Mouse (Mus musculus): ENCODE data around the gene Evx1. TPM values are rescaled to one million over a fixed set of nuclear protein-coding genes. Genes with fewer than 3 reads are reported as not detected.

The Evx1 gene
- total and polyA plus RNA-seq, 2 experiments from 2014 or later: not detected

DNA sequence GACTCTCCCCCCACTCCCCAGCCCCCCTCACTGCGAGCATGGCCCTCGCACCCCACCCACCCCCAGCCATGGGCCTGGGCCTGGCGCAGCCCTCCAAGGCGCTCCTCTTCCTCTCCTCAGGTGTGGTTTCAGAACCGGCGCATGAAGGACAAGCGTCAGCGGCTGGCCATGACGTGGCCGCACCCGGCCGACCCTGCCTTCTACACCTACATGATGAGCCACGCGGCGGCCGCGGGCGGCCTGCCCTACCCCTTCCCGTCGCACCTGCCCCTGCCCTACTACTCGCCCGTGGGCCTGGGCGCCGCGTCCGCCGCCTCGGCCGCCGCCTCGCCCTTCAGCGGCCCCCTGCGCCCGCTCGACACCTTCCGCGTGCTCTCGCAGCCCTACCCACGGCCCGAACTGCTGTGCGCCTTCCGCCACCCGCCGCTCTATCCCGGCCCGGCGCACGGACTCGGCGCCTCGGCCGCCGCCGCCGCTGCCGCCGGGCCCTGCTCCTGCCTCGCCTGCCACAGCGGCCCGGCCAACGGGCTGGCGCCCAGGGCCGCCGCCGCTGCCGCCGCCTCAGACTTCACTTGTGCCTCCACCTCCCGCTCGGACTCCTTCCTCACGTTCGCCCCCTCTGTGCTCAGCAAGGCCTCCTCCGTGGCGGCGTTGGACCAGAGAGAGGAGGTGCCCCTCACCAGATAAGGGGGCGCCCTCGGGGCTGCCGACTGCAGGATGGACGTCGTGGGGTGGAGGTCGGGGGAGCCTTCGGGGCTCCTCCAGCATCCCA, 3.3 kb downstream of the Evx1 start:
- DNase-seq: no peak
- H3K27me3 ChIP-seq (ENCODE audit: insufficient read depth, low read length): peaks cover 85% of the 10 kb centered on the region
- H3K9ac ChIP-seq: no peak overlapping the region
- H3K4me1 ChIP-seq (ENCODE audit: insufficient read depth): no peaks in the 10 kb centered on the region
- H3K4me3 ChIP-seq (ENCODE audit: low read depth, low read length): no peak overlapping the region
- no peak overlapping the region for H3K4me2 ChIP-seq (ENCODE audit: low read depth)
- no peak overlapping the region for H3K27ac ChIP-seq (ENCODE audit: low read depth, low read length)
- no peaks in the 10 kb centered on the region for H3K36me3 ChIP-seq (ENCODE audit: insufficient read depth)
- TF ChIP-seq CTCF (IDR thresholded peaks at IDR 0.05; ENCODE audit: low read depth): no peak
- H3K9me3 ChIP-seq (ENCODE audit: low read length): no peaks in the 10 kb centered on the region
- WGBS: 2% methylated on average over 74 of the region's 81 CpGs
- ATAC-seq: no peak

GRCm38 (mm10) chr6:52317461-52318180, 4.3 kb downstream of the Evx1 start:
- WGBS: 3% methylated on average over 14 of the region's 14 CpGs
- DNase-seq: no peak

DNA sequence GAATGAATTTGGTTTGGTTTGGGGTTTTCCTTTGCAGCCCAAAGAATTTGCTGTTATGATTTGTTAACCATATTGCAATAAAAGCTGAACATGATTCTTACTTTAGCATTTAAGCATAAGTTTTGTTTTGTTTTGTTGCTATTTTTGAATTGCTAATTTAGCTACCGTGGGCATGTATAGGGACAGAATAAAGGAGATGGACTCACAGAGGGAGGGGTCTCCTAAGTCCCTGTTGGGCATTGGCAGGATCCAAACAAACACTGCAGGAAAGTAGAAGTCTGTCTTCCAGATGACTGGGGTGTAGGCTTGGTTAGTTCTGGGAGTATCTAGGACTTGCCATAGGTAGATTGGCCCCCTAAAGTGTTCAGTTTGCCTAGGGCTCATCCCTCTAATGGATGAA, 5.0 kb downstream of the Evx1 start:
- ATAC-seq (no peak), DNase-seq (no peak)
- no peaks in the 10 kb centered on the region for H3K36me3 ChIP-seq (ENCODE audit: insufficient read depth)
- no peak overlapping the region for H3K4me2 ChIP-seq (ENCODE audit: low read depth)
- no peak for TF ChIP-seq CTCF (IDR thresholded peaks at IDR 0.05; ENCODE audit: low read depth)
- WGBS: 4% methylated on average over 1 of the region's 1 CpGs
- H3K27ac ChIP-seq (ENCODE audit: low read depth, low read length): no peak overlapping the region
- no peak overlapping the region for H3K4me3 ChIP-seq (ENCODE audit: low read depth, low read length)
- H3K4me1 ChIP-seq (ENCODE audit: insufficient read depth): no peaks in the 10 kb centered on the region
- peaks cover 90% of the 10 kb centered on the region for H3K27me3 ChIP-seq (ENCODE audit: insufficient read depth, low read length)
- H3K9me3 ChIP-seq (ENCODE audit: low read length): no peaks in the 10 kb centered on the region
- no peak overlapping the region for H3K9ac ChIP-seq

More at GRCm38 (mm10) chr6:52317461-52318180, 4.3 kb downstream of the Evx1 start:
- TF ChIP-seq CTCF (IDR thresholded peaks at IDR 0.05; ENCODE audit: low read depth): no peak
- Histone ChIP-seq H3K27ac (ENCODE audit: low read depth, low read length) (no peak overlapping the region), H3K36me3 (ENCODE audit: insufficient read depth) (no peaks in the 10 kb centered on the region), H3K4me1 (ENCODE audit: insufficient read depth) (no peaks in the 10 kb centered on the region), H3K9me3 (ENCODE audit: low read length) (no peaks in the 10 kb centered on the region), H3K9ac (no peak overlapping the region), H3K4me3 (ENCODE audit: low read depth, low read length) (no peak overlapping the region), H3K4me2 (ENCODE audit: low read depth) (no peak overlapping the region), H3K27me3 (ENCODE audit: insufficient read depth, low read length) (peaks cover 85% of the 10 kb centered on the region)
- ATAC-seq: no peak

DNA sequence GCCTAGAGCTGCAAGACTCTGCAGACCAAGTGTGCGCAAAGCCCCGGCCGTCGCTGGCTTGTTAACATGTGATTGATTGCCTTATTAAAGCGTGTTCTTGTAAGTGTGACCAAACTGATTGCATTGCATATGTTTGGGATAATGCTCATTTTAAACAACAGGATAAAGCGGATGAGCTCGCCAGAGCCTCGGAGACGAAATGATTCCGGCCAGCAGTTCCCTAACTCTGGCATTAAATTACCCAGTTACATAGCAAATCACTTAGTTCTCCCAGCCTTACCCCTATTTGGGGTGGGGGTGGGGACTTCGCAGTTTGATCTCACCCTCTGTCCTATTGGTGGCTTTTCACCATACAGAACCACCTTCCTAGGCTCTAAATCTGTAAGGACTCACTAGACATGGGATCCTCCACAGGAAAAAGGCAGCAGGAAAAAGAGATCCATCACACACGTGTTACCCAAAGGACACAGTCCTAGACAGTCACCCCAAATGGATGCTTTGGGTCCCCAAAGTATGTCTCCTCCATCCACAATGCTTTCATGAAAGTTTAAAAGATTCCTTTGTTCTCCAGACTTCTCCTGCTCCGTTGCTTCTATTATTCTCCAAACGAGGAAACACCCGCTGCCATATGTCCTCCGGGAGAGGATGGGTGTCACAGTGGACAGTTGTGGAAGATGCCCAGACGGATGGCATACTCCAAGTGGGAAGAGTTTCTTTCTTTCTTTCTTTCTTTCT, 6.8 kb downstream of the Evx1 start:
- DNase-seq (no peak), ATAC-seq (no peak)
- WGBS: 2% methylated on average over 17 of the region's 17 CpGs
- Histone ChIP-seq H3K4me1 (ENCODE audit: insufficient read depth) (no peaks in the 10 kb centered on the region), H3K36me3 (ENCODE audit: insufficient read depth) (no peaks in the 10 kb centered on the region), H3K4me3 (ENCODE audit: low read depth, low read length) (no peak overlapping the region), H3K27me3 (ENCODE audit: insufficient read depth, low read length) (peaks cover 88% of the 10 kb centered on the region), H3K4me2 (ENCODE audit: low read depth) (no peak overlapping the region), H3K27ac (ENCODE audit: low read depth, low read length) (no peak overlapping the region), H3K9ac (no peak overlapping the region), H3K9me3 (ENCODE audit: low read length) (no peaks in the 10 kb centered on the region)
- TF ChIP-seq CTCF (IDR thresholded peaks at IDR 0.05; ENCODE audit: low read depth): no peak

GRCm38 (mm10) chr6:52320966-52321825, 7.9 kb downstream of the Evx1 start:
- no peaks in the 10 kb centered on the region for H3K9me3 ChIP-seq (ENCODE audit: low read length)
- peaks cover 81% of the 10 kb centered on the region for H3K27me3 ChIP-seq (ENCODE audit: insufficient read depth, low read length)
- no peak overlapping the region for H3K27ac ChIP-seq (ENCODE audit: low read depth, low read length)
- H3K4me3 ChIP-seq (ENCODE audit: low read depth, low read length): no peak overlapping the region
- no peaks in the 10 kb centered on the region for H3K36me3 ChIP-seq (ENCODE audit: insufficient read depth)
- ATAC-seq (no peak), DNase-seq (peak; percentile 90)
- no peak for TF ChIP-seq CTCF (IDR thresholded peaks at IDR 0.05; ENCODE audit: low read depth)
- H3K9ac ChIP-seq: no peak overlapping the region
- H3K4me1 ChIP-seq (ENCODE audit: insufficient read depth): no peaks in the 10 kb centered on the region
- H3K4me2 ChIP-seq (ENCODE audit: low read depth): no peak overlapping the region
- WGBS: 5% methylated on average over 12 of the region's 12 CpGs

- Histone ChIP-seq H3K36me3 (ENCODE audit: insufficient read depth) (no peaks in the 10 kb centered on the region), H3K27ac (ENCODE audit: low read depth, low read length) (no peak overlapping the region), H3K27me3 (ENCODE audit: insufficient read depth, low read length) (peaks cover 82% of the 10 kb centered on the region), H3K4me2 (ENCODE audit: low read depth) (no peak overlapping the region), H3K9me3 (ENCODE audit: low read length) (no peaks in the 10 kb centered on the region), H3K4me1 (ENCODE audit: insufficient read depth) (no peaks in the 10 kb centered on the region), H3K4me3 (ENCODE audit: low read depth, low read length) (no peak overlapping the region), H3K9ac (no peak overlapping the region)
- WGBS: 2% methylated on average over 21 of the region's 21 CpGs
- DNase-seq (no peak), ATAC-seq (no peak)
- TF ChIP-seq CTCF (IDR thresholded peaks at IDR 0.05; ENCODE audit: low read depth): no peak
Measured at GRCm38 (mm10) chr6:52321826-52322315, 8.6 kb downstream of the Evx1 start.
